Mouse (Mus musculus) liver, adult (tissue): ENCODE measurements around the gene Kif19a.

ENCODE experiments used
- GATA4 ChIP-seq: IDR thresholded peaks from 2 replicates; pipeline ENCODE4 v1.6.1; 2014; ENCODE audit warnings: mild to moderate bottlenecking, low read length; ENCODE audit not compliant: insufficient replicate concordance

The Kif19a gene

GRCm38 (mm10) chr11:114764820-114765818 is at the start of gene Kif19a:
Kif19a (plus strand) TSS chr11:114765388.
- TF ChIP-seq GATA4: no peak

- no peak for TF ChIP-seq GATA4
These were observed 49.7 kb upstream of the Kif19a start for GRCm38 (mm10) chr11:114715531-114715930.

- TF ChIP-seq GATA4: no peak
These were observed 44.7 kb upstream of the Kif19a start for GRCm38 (mm10) chr11:114720535-114720934.

GRCm38 (mm10) chr11:114722438-114722837 is 42.8 kb upstream of the Kif19a start:
- no peak for TF ChIP-seq GATA4

GRCm38 (mm10) chr11:114723030-114723429 is 42.2 kb upstream of the Kif19a start:
- no peak for TF ChIP-seq GATA4

GRCm38 (mm10) chr11:114724787-114725590 is 40.2 kb upstream of the Kif19a start:
- no peak for TF ChIP-seq GATA4

- TF ChIP-seq GATA4: no peak
These were observed 38.0 kb upstream of the Kif19a start, which contains the start of gene Dnaic2 for GRCm38 (mm10) chr11:114726965-114727825. Dnaic2 (plus strand) TSS chr11:114727408.

- TF ChIP-seq GATA4: no peak
These were observed 37.4 kb upstream of the Kif19a start for GRCm38 (mm10) chr11:114727826-114728186.

- no peak for TF ChIP-seq GATA4
These were observed 36.9 kb upstream of the Kif19a start for GRCm38 (mm10) chr11:114728333-114728732.

- no peak for TF ChIP-seq GATA4
These were observed 35.3 kb upstream of the Kif19a start for GRCm38 (mm10) chr11:114729832-114730363.

GRCm38 (mm10) chr11:114731711-114732110 is 33.5 kb upstream of the Kif19a start:
- no peak for TF ChIP-seq GATA4

- no peak for TF ChIP-seq GATA4
These were observed 32.3 kb upstream of the Kif19a start for GRCm38 (mm10) chr11:114732890-114733289.

- TF ChIP-seq GATA4: no peak
These were observed 29.1 kb upstream of the Kif19a start for GRCm38 (mm10) chr11:114736111-114736510.

GRCm38 (mm10) chr11:114736913-114737624 is 28.1 kb upstream of the Kif19a start:
- TF ChIP-seq GATA4: no peak
